Mouse (Mus musculus) forebrain, embryonic 16.5 days (tissue): Measurements from ENCODE around the gene Tpcn2. TPM values are rescaled to one million over a fixed set of nuclear protein-coding genes. Genes with fewer than 3 reads are reported as not detected.

ENCODE experiments used
- ATAC-seq: fragments of 200-750 bp; cut with Nextera tagmentation; 2 replicates; pipeline ENCODE4 v1.8.0; 2017; ENCODE audit warnings: mild to moderate bottlenecking, moderate library complexity
- H3K27ac ChIP-seq: fragments of 300-500 bp; sonication (generic); 2 replicates; pipeline ENCODE4 v1.5.1; 2014; ENCODE audit warnings: low read length, control low read depth
- H3K27me3 ChIP-seq: fragments of 300-500 bp; sonication (generic); replicated peaks from 2 replicates; pipeline ENCODE4 v1.6.1; 2014; ENCODE audit warnings: low read length; ENCODE audit not compliant: control insufficient read depth, insufficient read depth
- H3K36me3 ChIP-seq: fragments of 300-500 bp; sonication (generic); 2 replicates; pipeline ENCODE4 v1.6.1; 2014; ENCODE audit not compliant: control insufficient read depth, insufficient read depth
- H3K4me1 ChIP-seq: fragments of 300-500 bp; sonication (generic); replicated peaks from 2 replicates; pipeline ENCODE4 v1.6.1; 2014; ENCODE audit warnings: low read length; ENCODE audit not compliant: control insufficient read depth, insufficient read depth
- H3K4me2 ChIP-seq: fragments of 300-500 bp; sonication (generic); 2 replicates; pipeline ENCODE4 v1.6.1; 2014; ENCODE audit warnings: mild to moderate bottlenecking, low read length, control low read depth
- H3K4me3 ChIP-seq: fragments of 300-500 bp; sonication (generic); replicated peaks from 2 replicates; pipeline ENCODE4 v1.5.1; 2014; ENCODE audit warnings: mild to moderate bottlenecking, low read length, control low read depth
- H3K9ac ChIP-seq: fragments of 300-500 bp; sonication (generic); replicated peaks from 2 replicates; pipeline ENCODE4 v1.6.1; 2014; ENCODE audit warnings: low read depth, low read length, control low read depth
- H3K9me3 ChIP-seq: fragments of 300-500 bp; sonication (generic); 2 replicates; pipeline ENCODE4 v1.6.1; 2016; ENCODE audit warnings: low read length; ENCODE audit not compliant: control insufficient read depth
- WGBS: fragments of 180-500 bp; shearing (Covaris S2); extraction: QIAGEN DNeasy Blood & Tissue Kit; methylation state at CpG from one replicate; pipeline ENCODE4 v1.1.7; 2014; 5-methylcytosine and 5-hydroxymethylcytosine counted together
- polyA plus RNA-seq: library from polyadenylated mRNA; unstranded; fragments of >200 nt; fragmentation: Nextera tagmentation; extraction: Ambion mirVana; gene quantifications from 2 replicates; pipeline ENCODE4 v1.2.1, GENCODE M21; 2015

The Tpcn2 gene
- polyA plus RNA-seq, 1 experiment from 2014 or later, result 3.9 TPM

GRCm38 (mm10) chr7:145253986-145254630, 29.7 kb downstream of the Tpcn2 start:
- H3K27ac ChIP-seq, result no peak overlapping the region
- H3K9ac ChIP-seq, result no peak overlapping the region
- no peak for ATAC-seq
- no peak overlapping the region for H3K4me3 ChIP-seq
- no peaks in the 10 kb centered on the region for H3K4me1 ChIP-seq
- H3K4me2 ChIP-seq, result no peak overlapping the region
- 76% methylated on average over 3 of the region's 3 CpGs for whole genome bisulfite sequencing
- H3K9me3 ChIP-seq, result no peaks in the 10 kb centered on the region
- H3K27me3 ChIP-seq, result no peaks in the 10 kb centered on the region
- H3K36me3 ChIP-seq, result no peaks in the 10 kb centered on the region

DNA sequence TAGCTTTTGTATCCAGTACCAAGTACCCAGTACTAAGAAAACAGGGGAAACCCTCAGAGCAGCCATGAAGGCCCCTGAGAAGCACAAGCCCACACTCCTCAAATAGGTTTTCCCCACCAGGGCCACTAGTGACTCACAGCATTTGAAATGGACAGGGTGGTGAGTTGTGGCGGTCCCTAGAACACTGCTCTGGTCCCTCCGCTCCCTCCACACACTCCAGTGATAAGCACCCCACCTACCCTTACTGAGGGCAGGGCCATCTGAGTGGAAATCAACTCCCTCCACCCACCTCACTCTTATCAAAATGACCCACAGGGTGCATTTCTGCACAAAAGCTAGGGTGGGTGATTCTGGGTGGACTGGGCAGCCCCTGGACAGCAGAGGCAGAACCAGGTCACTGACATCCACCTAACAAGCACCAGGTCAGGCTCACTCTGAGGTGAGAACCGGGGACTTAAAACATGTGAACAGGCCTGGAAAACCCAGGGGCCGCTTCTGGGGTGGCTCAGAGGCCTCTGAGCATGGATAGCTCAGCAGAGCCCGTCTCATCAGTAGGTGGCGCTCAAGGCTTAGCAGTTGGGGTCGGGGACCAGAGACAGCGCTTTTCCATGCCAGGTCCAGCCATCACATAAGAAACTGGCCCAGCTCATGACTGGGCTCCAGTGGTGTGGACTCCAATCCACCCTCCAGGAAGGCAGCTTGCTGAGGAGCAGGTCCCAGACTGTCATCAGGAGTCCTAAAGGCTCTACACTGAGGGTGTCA, 30.9 kb downstream of the Tpcn2 start:
- Histone ChIP-seq H3K4me1 (no peaks in the 10 kb centered on the region), H3K36me3 (no peaks in the 10 kb centered on the region), H3K4me2 (no peak overlapping the region), H3K27ac (no peak overlapping the region), H3K9me3 (no peaks in the 10 kb centered on the region), H3K4me3 (no peak overlapping the region), H3K27me3 (no peaks in the 10 kb centered on the region), H3K9ac (no peak overlapping the region)
- WGBS, result 21% methylated on average over 8 of the region's 8 CpGs
- ATAC-seq, result peak; percentile 73

- H3K4me1 ChIP-seq, result no peaks in the 10 kb centered on the region
These were observed 33.6 kb downstream of the Tpcn2 start for GRCm38 (mm10) chr7:145250225-145250624.

DNA sequence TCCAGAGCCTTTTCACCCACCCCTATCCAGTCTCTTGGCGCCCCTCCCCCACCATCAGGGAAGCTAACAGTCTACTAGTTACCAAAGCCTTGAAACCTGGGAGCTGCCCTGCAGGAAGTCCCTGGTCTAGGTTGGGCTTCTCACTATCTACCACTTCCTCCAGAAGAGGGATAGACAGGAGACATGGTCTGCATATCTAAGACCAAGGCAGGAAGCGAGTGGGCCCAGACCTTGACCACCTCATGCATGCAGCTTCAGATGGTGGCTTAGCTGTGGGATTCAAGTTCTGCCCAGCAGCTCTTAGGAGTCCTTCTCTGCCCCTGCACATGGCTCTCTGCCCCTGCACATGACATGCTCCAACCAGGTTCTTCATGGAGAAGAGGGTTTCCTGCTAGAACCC, 34.9 kb downstream of the Tpcn2 start:
- Histone ChIP-seq H3K4me2 (no peak overlapping the region), H3K4me3 (no peak overlapping the region), H3K27ac (no peak overlapping the region), H3K36me3 (no peaks in the 10 kb centered on the region), H3K9me3 (no peaks in the 10 kb centered on the region), H3K27me3 (no peaks in the 10 kb centered on the region), H3K9ac (no peak overlapping the region), H3K4me1 (no peaks in the 10 kb centered on the region)
- WGBS, result 84% methylated on average over 2 of the region's 2 CpGs
- ATAC-seq, result no peak

More at GRCm38 (mm10) chr7:145250225-145250624, 33.6 kb downstream of the Tpcn2 start:
- Histone ChIP-seq H3K27ac (no peak overlapping the region), H3K9me3 (no peaks in the 10 kb centered on the region), H3K4me2 (no peak overlapping the region), H3K36me3 (no peaks in the 10 kb centered on the region), H3K4me3 (no peak overlapping the region), H3K27me3 (no peaks in the 10 kb centered on the region), H3K9ac (no peak overlapping the region)
- WGBS, result 68% methylated on average over 9 of the region's 9 CpGs
- no peak for ATAC-seq

DNA sequence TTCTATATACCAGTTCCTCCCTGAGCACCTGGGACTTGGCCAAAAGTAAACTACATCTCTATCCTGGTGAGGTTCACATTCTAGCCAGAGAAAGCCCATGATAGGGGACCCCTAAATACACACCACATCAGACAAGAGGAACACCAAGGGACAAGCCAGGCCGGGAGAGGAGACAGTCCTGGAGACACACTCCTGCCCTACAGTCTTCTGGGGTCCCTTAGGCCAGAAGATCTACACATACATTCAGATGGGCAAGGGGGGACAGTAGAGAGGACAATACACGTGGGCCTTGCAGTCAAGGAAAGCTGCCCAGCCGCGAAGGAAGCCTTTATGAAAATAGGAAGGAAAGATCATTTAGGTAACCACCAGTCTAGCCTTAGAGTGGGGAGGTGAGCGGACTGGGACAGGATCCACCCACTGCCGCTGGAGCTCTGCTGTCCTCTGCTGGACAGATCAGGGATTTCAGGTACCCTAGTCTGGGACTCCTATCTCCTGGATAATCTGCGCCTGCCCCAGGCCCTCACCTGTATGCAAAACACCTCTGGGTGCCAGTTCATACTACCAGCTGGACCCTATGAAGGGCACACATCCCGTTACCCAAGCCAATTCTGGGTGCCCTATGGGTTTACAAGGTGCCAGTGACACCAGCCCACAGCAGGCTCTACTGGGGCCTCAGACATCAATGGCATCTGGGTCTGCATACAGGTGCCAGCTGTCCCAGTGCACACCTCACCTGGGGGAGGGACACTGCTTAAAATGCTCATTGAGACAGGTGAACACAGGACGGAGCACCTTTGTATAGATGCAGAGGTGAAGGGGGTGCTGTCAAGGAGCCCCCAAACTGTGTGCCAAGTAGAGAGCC, 40.7 kb downstream of the Tpcn2 start:
- Histone ChIP-seq H3K27ac (no peak overlapping the region), H3K36me3 (no peaks in the 10 kb centered on the region), H3K27me3 (no peaks in the 10 kb centered on the region), H3K9ac (no peak overlapping the region), H3K4me2 (no peak overlapping the region), H3K9me3 (no peaks in the 10 kb centered on the region), H3K4me3 (no peak overlapping the region), H3K4me1 (no peaks in the 10 kb centered on the region)
- WGBS, result 12% methylated on average over 9 of the region's 9 CpGs
- ATAC-seq, result peak; percentile 72

DNA sequence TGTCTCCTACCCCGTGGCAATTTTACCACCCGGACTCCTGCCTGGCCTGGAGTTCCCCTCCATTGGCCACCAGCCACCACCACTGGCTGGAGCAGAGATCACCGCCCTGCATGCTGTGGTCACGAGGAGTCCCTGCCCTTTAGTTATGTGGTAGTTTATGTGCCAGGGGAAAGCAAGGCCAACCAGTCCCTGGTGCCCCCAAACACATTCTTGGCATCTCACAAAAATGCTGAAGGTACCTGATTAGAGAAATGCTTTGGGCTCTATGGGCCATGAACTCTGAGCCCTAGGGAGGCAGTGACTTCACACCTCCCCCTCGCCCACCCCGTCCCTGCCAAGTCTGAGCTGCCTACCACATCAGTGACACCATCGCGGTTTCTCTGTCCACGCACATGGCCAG, 41.8 kb downstream of the Tpcn2 start:
- ATAC-seq, result no peak
- Histone ChIP-seq H3K9ac (no peak overlapping the region), H3K4me2 (no peak overlapping the region), H3K27ac (no peak overlapping the region), H3K36me3 (no peaks in the 10 kb centered on the region), H3K4me3 (no peak overlapping the region), H3K9me3 (no peaks in the 10 kb centered on the region), H3K4me1 (no peaks in the 10 kb centered on the region), H3K27me3 (no peaks in the 10 kb centered on the region)
- 71% methylated on average over 9 of the region's 9 CpGs for WGBS

DNA sequence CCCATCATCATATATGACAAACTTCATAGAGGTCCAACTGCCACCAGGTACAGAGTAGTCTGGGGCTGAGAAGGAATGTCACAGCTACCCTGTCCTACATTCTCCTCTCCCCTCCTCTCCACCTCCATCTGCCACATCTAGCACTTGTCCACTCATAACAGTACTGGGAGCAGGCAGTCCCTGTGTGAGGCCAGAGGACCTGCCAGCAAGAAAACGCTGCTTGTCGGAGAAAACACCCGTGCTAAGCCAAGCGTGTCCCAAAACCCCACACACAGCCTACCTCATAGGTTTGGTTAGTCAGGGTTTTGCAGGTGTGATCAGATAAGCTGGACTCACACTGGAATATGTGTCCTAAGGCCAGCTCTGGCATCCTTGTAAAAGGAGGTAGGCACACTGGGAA, 42.9 kb downstream of the Tpcn2 start:
- Histone ChIP-seq H3K27ac (no peak overlapping the region), H3K9ac (no peak overlapping the region), H3K4me1 (no peaks in the 10 kb centered on the region), H3K4me3 (no peak overlapping the region), H3K27me3 (no peaks in the 10 kb centered on the region), H3K4me2 (no peak overlapping the region), H3K36me3 (no peaks in the 10 kb centered on the region), H3K9me3 (no peaks in the 10 kb centered on the region)
- 88% methylated on average over 4 of the region's 4 CpGs for WGBS
- ATAC-seq, result no peak

GRCm38 (mm10) chr7:145239736-145240505, 43.9 kb downstream of the Tpcn2 start:
- no peaks in the 10 kb centered on the region for H3K36me3 ChIP-seq
- no peaks in the 10 kb centered on the region for H3K27me3 ChIP-seq
- no peak overlapping the region for H3K27ac ChIP-seq
- no peak overlapping the region for H3K9ac ChIP-seq
- H3K4me1 ChIP-seq, result no peaks in the 10 kb centered on the region
- 58% methylated on average over 8 of the region's 8 CpGs for WGBS
- no peak overlapping the region for H3K4me3 ChIP-seq
- no peaks in the 10 kb centered on the region for H3K9me3 ChIP-seq
- ATAC-seq, result no peak
- no peak overlapping the region for H3K4me2 ChIP-seq

DNA sequence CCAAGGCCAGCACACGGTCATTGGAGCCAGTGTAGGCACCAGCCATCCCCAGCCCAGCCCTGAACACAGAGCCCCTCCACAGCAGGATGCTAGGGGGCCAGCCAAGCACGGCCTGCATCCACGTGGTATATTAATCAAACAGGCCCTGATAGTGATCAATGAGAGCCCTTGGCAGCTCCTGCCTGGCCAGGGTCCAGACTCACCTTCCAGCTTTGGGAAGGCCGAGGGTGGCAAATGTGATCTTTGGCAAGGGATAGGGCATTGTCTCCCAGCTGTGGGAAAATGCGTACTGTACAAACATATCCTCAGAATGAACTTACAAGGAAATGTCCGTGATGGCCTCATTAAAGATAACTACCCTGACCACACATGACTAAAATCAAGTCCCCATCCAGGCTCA, 44.7 kb downstream of the Tpcn2 start:
- 61% methylated on average over 6 of the region's 6 CpGs for WGBS
- Histone ChIP-seq H3K27me3 (no peaks in the 10 kb centered on the region), H3K4me2 (no peak overlapping the region), H3K9ac (no peak overlapping the region), H3K4me3 (no peak overlapping the region), H3K9me3 (no peaks in the 10 kb centered on the region), H3K27ac (no peak overlapping the region), H3K36me3 (no peaks in the 10 kb centered on the region), H3K4me1 (no peaks in the 10 kb centered on the region)
- no peak for ATAC-seq
